Mouse (Mus musculus): ENCODE data around the gene Tspan4. TPM values are rescaled to one million over a fixed set of nuclear protein-coding genes. Genes with fewer than 3 reads are reported as not detected.

The Tspan4 gene
- total RNA-seq, 2 experiments from 2014 or later = 27.3 to 44.1 TPM

GRCm38 (mm10) chr7:141459301-141459711, 15.7 kb upstream of the Tspan4 start:
- intact Hi-C loops (cut with DNase I) = loop anchor here (5.0 kb wide), 1 partner anchor 47 kb away; the partner anchor contains the start of gene Gatd1
- peak; percentile 14 to 42 for DNase-seq

GRCm38 (mm10) chr7:141460001-141460390, 15.0 kb upstream of the Tspan4 start:
- peak in 1 of 2 experiments; percentile 31 for DNase-seq
- intact Hi-C loops (cut with DNase I) = loop anchor here (10.0 kb wide), 1 partner anchor 515 kb away; the partner anchor contains the start of gene Pgghg

- intact Hi-C loops (cut with DNase I) = loop anchor here (10.0 kb wide), 1 partner anchor 516 kb away; the partner anchor contains the start of gene Pgghg
- DNase-seq = peak; percentile 49 to 55
Observed at GRCm38 (mm10) chr7:141460391-141461113, 14.5 kb upstream of the Tspan4 start, which contains the start of gene Cracr2b. Gene Cracr2b (plus strand): TSS chr7:141461094.

- peak; percentile 45 to 57 for DNase-seq
- intact Hi-C loops (cut with DNase I) = loop anchor here (10.0 kb wide), 1 partner anchor 517 kb away; the partner anchor contains the start of gene Pgghg
Observed at GRCm38 (mm10) chr7:141461521-141462332, 13.3 kb upstream of the Tspan4 start.

- intact Hi-C loops (cut with DNase I) = loop anchor here (10.0 kb wide), 1 partner anchor 518 kb away; the partner anchor contains the start of gene Pgghg
- DNase-seq = peak in 1 of 2 experiments; percentile 46
Observed at GRCm38 (mm10) chr7:141462333-141462821, 12.7 kb upstream of the Tspan4 start.

GRCm38 (mm10) chr7:141463824-141464602, 11.0 kb upstream of the Tspan4 start:
- intact Hi-C loops (cut with DNase I) = loop anchor here (10.0 kb wide), 1 partner anchor 519 kb away; the partner anchor contains the start of gene Pgghg

GRCm38 (mm10) chr7:141464603-141465201, 10.3 kb upstream of the Tspan4 start:
- intact Hi-C loops (cut with DNase I) = loop anchor here (10.0 kb wide), 1 partner anchor 520 kb away; the partner anchor contains the start of gene Pgghg
- DNase-seq = peak; percentile 39 to 41

More at GRCm38 (mm10) chr7:141463824-141464602, 11.0 kb upstream of the Tspan4 start:
- DNase-seq = peak; percentile 72 to 74

- intact Hi-C loops (cut with DNase I) = loop anchor here (10.0 kb wide), 1 partner anchor 521 kb away; the partner anchor contains the start of gene Pgghg
- DNase-seq = peak in 1 of 2 experiments; percentile 27
Observed at GRCm38 (mm10) chr7:141465388-141466044, 9.5 kb upstream of the Tspan4 start.

GRCm38 (mm10) chr7:141466045-141466394, 9.0 kb upstream of the Tspan4 start:
- DNase-seq = peak; percentile 55 to 57
- intact Hi-C loops (cut with DNase I) = loop anchor here (10.0 kb wide), 1 partner anchor 521 kb away; the partner anchor contains the start of gene Pgghg

- intact Hi-C loops (cut with DNase I) = loop anchor here (1.0 to 10.0 kb wide), 2 partner anchors 11 to 522 kb away; partner anchors contain the start of genes Pgghg and Pnpla2
- DNase-seq = no peak
Observed at GRCm38 (mm10) chr7:141466607-141467148, 8.4 kb upstream of the Tspan4 start.

- intact Hi-C loops (cut with DNase I) = loop anchor here (1.0 to 10.0 kb wide), 2 partner anchors 12 to 523 kb away; partner anchors contain the start of genes Pgghg and Pnpla2
- DNase-seq = peak; percentile 90 to 92
Observed at GRCm38 (mm10) chr7:141467230-141468030, 7.6 kb upstream of the Tspan4 start, which contains the start of gene Cd151. Gene Cd151 (plus strand): TSS chr7:141467392.

- DNase-seq = no peak
- intact Hi-C loops (cut with DNase I) = loop anchor here (10.0 kb wide), 1 partner anchor 523 kb away; the partner anchor contains the start of gene Pgghg
Observed at GRCm38 (mm10) chr7:141468164-141468521, 6.9 kb upstream of the Tspan4 start.

GRCm38 (mm10) chr7:141468522-141469211, 6.4 kb upstream of the Tspan4 start:
- intact Hi-C loops (cut with DNase I) = loop anchor here (10.0 kb wide), 1 partner anchor 524 kb away; the partner anchor contains the start of gene Pgghg

GRCm38 (mm10) chr7:141469352-141469751, 5.7 kb upstream of the Tspan4 start:
- intact Hi-C loops (cut with DNase I) = loop anchor here (10.0 kb wide), 1 partner anchor 525 kb away; the partner anchor contains the start of gene Pgghg
- no peak for DNase-seq

More at GRCm38 (mm10) chr7:141468522-141469211, 6.4 kb upstream of the Tspan4 start:
- peak; percentile 66 to 71 for DNase-seq

- intact Hi-C loops (cut with DNase I) = loop anchor here (10.0 kb wide), 1 partner anchor 525 kb away; the partner anchor contains the start of gene Pgghg
- DNase-seq = peak; percentile 14 to 22
Observed at GRCm38 (mm10) chr7:141469901-141470636, 5.0 kb upstream of the Tspan4 start.

GRCm38 (mm10) chr7:141470637-141470944, 4.4 kb upstream of the Tspan4 start:
- no peak for DNase-seq
- intact Hi-C loops (cut with DNase I) = no loop called here
